Mouse (Mus musculus): ENCODE results near the gene Tmem110.

Gene Tmem110

GRCm38 (mm10) chr14:30825476-30826131, at the start of gene Tmem110:
TSS of gene Tmem110 (plus strand) at chr14:30825590.
- DNase-seq: peak; percentile 95

- no peak for DNase-seq
Observed at GRCm38 (mm10) chr14:30784614-30785013, 40.8 kb upstream of the Tmem110 start.

DNA sequence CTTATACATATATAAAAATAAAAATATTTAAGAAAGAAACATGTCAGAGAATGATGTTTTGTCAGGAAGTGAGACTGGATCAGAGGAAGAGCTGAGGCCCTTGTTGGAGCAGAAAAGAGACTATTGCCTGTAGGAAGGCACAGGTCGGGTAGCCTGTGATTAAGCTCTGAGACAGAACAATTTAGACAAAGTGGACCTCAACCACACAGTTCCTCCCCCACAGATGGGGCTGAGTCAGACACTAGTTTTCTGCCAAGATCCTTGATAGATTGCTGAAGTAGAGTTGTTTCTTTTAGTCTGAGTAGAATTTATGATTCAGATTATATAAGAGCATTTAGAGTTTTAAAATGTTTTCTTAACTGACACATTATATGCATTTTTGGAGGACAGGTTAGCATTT, 35.9 kb upstream of the Tmem110 start:
- DNase-seq: no peak

DNA sequence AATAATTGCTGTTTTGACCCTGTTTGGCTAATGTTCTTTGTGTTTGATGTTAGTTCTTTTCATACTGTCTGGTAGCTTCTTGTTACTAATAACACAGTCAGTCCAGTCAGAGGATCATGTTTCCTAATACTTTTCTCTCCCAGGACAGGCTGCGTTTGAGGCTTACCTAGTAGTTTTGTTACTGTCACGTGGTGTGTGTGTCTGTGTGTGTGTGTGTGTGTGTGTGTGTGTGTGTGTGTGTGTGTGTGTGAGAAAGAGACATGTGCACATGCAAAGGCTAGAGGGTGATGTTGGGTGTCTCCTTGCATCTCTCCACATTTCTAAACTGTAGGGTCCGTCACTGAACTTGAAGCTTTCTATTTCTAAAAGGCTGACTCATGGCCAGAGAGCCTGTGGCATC, 32.5 kb upstream of the Tmem110 start:
- DNase-seq: no peak

- no peak for DNase-seq
Observed at GRCm38 (mm10) chr14:30801756-30802155, 23.6 kb upstream of the Tmem110 start.

- DNase-seq: no peak
Observed at GRCm38 (mm10) chr14:30821136-30821535, 4.3 kb upstream of the Tmem110 start.

GRCm38 (mm10) chr14:30824456-30824995, 864 bp upstream of the Tmem110 start:
- DNase-seq: peak; percentile 52

- no peak for DNase-seq
Observed at GRCm38 (mm10) chr14:30825021-30825475, 342 bp upstream of the Tmem110 start.

DNA sequence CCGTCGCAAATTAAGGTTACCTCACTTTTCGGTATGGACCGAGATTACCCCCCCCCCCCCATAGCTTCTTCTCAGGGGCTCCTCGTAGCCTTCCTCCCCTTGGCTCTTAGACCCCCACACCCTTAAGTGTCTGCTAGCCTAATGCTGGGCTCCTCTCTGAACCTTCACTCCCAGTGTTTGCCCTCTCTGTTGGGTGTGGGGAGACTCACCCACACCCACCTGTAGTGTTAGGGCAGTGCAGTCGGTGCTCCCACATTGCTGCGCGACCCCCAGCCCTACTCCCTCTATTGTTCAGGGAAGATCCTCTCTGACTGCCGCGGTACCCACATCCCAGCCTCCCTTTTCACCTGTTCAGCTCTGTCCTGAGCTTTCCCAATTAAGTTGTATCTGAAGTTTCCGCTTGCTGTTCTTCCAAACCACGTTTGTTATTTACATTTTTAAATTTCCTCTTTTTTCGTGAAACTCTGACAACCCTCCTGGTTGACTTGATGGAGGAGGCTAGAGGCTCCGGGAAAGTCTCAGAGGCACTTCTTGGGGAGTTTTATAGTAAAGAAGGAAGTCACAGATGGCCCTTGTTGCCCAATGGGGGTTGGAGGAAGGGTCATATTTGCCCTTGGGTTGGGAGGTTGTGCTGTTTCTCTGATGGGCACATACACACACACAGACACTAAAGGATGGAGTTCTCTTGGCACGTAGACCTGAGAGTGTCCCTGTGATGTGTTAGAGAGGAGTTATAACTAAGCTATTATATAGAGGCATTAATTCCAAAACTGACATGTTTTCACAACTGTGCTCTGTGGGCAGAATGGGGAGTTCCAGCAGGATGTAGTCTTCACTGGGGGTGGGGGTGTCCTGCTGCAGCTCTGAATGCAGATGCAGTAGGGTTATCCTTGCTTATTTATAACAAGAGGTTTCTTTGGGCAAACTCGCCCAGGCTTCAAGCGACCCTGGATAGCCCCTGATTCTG, 1.1 kb downstream of the Tmem110 start:
- no peak for DNase-seq

DNA sequence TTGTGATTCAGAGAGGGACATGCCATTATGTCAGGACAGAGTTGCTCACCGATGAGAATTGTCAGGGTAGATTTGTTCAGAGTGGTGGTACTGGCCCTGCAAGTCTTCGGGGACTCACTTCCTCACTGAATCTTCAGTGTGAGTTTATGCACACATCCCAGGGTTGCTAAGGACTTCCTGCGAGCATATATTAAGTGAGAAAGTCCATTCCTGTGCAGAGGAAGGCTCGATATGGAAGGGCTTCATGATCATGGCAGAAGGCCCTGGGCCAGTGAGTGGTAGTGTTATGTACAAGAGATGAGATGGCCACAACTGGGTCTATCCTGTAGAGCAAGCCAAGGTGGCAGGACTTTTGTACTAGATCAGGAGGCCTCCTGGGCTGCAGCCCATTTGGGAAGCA, 2.1 kb downstream of the Tmem110 start:
- no peak for DNase-seq

- DNase-seq: peak; percentile 56
Observed at GRCm38 (mm10) chr14:30828077-30828476, 2.7 kb downstream of the Tmem110 start.

DNA sequence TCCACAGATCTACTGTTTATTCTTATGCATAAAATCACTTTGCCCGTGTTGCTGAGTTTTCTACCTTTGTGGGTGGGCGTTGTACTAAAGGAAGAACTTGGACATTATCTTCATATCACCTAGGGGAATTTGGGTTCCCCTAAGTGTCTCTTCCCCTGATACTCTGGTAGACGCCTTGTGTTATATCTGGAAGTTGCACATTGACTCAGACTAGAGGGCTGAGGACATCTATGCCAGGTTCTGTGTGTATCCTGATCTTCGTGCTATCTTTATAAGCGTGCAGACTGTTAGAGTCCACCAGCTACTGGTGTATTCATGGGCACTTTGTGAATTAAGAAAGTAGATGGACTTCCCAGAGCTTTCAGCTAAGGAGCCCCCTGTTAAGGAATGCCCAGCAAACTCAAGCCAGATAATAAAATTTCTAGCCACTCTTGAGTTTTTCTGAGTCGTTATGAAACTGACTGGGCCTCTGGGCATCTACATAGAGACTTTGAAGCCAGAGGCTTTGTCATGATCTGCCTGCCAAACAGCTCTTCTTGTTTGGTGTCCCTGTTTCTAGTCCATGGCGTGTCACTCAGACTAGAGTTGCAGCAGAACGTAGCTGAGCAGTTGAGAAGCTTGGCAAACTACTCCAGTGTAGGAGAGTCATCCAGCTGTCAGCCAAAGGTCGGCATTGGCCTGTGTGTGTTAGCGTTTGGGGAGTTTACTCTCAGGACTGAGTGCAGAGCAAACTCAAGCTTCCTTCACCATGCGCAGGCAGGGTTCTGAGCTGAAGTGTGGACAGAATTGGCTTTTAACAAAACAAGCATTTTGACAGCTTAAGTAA, 3.5 kb downstream of the Tmem110 start:
- peak; percentile 88 for DNase-seq

- DNase-seq: no peak
Observed at GRCm38 (mm10) chr14:30837416-30837996, 12.1 kb downstream of the Tmem110 start.

DNA sequence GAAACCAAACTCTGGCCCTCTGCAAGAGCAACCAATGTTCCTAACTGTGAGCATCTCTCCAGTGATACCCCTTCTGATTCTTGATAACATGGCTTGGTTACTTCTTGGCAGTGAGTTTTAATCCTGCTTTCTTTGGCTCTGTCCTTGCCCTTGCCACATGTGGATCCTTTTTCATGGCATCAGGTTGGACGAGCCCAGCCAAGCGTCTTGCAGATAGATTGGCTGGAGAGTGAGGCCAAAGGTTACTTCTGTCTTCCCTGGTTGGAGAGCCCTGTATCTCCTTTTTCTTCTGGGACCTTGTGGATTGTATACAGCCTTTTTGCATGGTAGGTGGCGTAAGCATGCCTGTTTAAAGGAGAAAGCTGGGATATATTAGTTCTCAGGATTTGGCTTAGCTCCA, 18.3 kb downstream of the Tmem110 start:
- no peak for DNase-seq

DNA sequence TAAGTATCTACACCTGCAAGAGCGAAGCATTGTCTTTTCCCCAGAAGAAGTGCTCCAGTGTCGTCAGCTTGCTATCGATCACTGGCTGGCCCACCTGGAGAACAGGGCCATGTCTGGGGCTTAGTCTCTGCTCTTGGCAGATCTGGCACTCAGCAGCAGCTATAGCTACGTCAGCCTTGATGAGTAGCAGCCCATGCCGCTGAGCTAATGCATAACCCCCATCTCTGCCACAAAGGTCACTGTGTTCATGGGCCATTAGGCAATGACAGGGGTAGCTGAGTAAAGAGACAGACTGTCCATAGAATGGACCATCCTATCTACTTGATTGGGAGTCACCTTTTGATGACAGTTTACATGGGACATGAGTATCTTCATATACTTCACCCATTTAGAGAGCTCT, 25.1 kb downstream of the Tmem110 start:
- no peak for DNase-seq

DNA sequence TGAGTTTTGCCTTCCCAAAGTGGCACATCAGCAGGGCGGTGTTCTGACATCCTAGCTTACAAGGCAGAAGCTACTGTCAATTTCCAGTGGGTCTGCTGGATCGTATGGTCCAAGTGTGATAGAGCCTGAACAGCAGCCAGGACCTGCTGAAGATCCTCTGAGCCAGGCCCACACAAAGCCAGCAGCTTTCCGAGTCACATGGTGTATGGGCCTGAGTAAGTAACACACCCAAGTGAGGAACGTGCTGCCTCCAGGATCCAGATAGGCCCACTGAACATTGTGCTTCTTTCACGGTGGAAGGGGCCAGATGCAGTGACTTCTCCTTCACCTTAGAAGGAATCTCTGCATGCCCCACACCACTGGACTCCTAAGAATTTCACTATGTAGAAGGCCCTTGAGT, 26.9 kb downstream of the Tmem110 start:
- no peak for DNase-seq

DNA sequence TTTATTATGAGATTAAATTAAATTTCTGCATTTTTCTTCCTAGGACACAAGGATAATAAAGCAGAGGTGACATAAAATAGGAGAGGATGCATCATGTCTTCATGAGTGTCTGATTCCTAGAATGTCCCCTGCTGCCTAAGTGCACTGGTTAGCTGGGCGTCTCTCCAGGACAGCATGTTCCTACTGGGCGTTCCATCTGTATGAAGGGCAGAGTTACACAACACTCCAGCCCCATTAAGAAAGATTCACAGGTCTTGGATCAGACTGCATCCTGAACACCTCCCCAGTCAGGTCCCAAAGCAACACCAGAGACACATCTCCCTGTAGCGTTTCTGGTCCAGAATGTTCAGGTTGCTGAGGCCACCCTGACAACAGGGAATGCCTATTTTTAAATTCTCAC, 29.9 kb downstream of the Tmem110 start:
- DNase-seq: peak; percentile 55

- DNase-seq: peak; percentile 32
Observed at GRCm38 (mm10) chr14:30856885-30857507, 31.6 kb downstream of the Tmem110 start.

GRCm38 (mm10) chr14:30857990-30858389, 32.6 kb downstream of the Tmem110 start:
- DNase-seq: peak; percentile 56

GRCm38 (mm10) chr14:30861421-30862125, 36.2 kb downstream of the Tmem110 start:
- peak; percentile 75 for DNase-seq

- DNase-seq: no peak
Observed at GRCm38 (mm10) chr14:30862368-30862767, 37.0 kb downstream of the Tmem110 start.

Measured in lung, postnatal 36 days (tissue).